Mouse (Mus musculus) megakaryocyte, embryonic 14.5 days (primary cell): ENCODE results near the gene Crtc3.

Experiments
- FLI1 ChIP-seq: IDR thresholded peaks from 2 replicates; pipeline ENCODE4 v1.6.1; 2012; ENCODE audit warnings: low read length, inconsistent platforms, mixed read lengths
- GATA1 ChIP-seq: IDR thresholded peaks from 3 replicates; pipeline ENCODE4 v1.6.1; 2012; ENCODE audit warnings: mixed read lengths, low read length, inconsistent platforms, borderline replicate concordance

DNA sequence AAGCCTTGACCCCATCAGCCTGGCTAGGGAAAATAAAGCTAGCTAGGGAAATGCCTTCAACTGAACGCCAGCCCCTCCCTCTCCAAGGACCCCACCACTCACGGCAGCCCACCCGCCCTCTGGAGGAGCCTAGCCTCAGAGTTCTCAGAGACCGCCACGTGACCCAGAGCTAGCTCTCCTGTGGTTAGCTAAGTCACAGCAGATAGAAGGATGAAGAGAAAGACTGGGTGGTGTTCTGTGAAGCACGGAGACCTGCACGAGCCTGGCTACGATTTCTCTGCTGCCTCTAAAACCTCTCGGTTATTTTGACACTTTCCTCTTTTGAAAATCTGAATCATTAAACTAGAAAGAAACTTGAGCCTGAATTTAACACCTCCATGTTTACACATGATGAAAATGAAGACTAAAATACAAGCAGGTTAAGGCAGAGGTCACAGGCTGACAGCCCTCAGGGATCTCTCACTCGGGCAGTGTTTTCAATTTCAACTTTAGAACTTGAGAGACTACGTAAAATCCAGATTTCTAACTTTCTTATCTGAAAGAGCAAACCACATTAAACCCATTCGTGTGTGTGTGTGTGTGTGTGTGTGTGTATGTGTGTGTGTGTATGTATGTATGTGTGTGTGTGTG, 8.3 kb downstream of the Crtc3 start:
- TF ChIP-seq GATA1 (no peak), FLI1 (no peak)
